Mouse (Mus musculus) heart, postnatal 0 days (tissue): ENCODE data around the gene Gm21119.
"Not testable (repeated sequence)": the region's sequence is repeated elsewhere in the genome, so short reads cannot be mapped to it uniquely, and the experiment has no call there.

Experiments used
- CTCF ChIP-seq: IDR thresholded peaks from 2 replicates; pipeline ENCODE4 v1.5.1; 2016; ENCODE audit warnings: antibody characterized with exemption, control low read depth, low read depth
- EP300 ChIP-seq: IDR thresholded peaks from 2 replicates; pipeline ENCODE4 v1.6.1; 2016; ENCODE audit warnings: antibody characterized with exemption, low read depth

GRCm38 (mm10) chr8:20614619-20615018 lies at the start of gene Gm21119:
- TF ChIP-seq CTCF, EP300: not testable (repeated sequence)
